Mouse (Mus musculus) testis, adult 2 months (tissue): ENCODE results near the gene Gpr87.

Source experiments
- CTCF ChIP-seq: fragments of 200-500 bp; IDR thresholded peaks from 2 replicates; pipeline ENCODE4 v1.5.1; 2012; ENCODE audit warnings: low read depth, mild to moderate bottlenecking, inconsistent platforms, low read length, moderate library complexity; ENCODE audit not compliant: control insufficient read depth, insufficient read depth, insufficient replicate concordance
- POLR2A ChIP-seq: fragments of 200-500 bp; IDR thresholded peaks from 2 replicates; pipeline ENCODE4 v1.6.1; 2012; ENCODE audit warnings: low read depth, mild to moderate bottlenecking, inconsistent platforms, low read length, moderate library complexity; ENCODE audit not compliant: control insufficient read depth

- no peak for TF ChIP-seq POLR2A
- TF ChIP-seq CTCF: no peak
Measured at GRCm38 (mm10) chr3:59197329-59197948, 2.5 kb upstream of the Gpr87 start.
